Mouse (Mus musculus) small intestine, adult 2 months (tissue): ENCODE data around the gene Bhlhe40. TPM values are rescaled to one million over a fixed set of nuclear protein-coding genes. Genes with fewer than 3 reads are reported as not detected.

Experiments
- H3K27ac ChIP-seq: fragments of 200-500 bp; 2 replicates; pipeline ENCODE4 v1.5.1; 2012; ENCODE audit warnings: low read depth, low read length, control low read depth, inconsistent platforms; ENCODE audit not compliant: insufficient read depth
- H3K27me3 ChIP-seq: fragments of 200-500 bp; 2 replicates; pipeline ENCODE4 v1.6.1; 2012; ENCODE audit warnings: mild to moderate bottlenecking, moderate library complexity, low read length, inconsistent platforms; ENCODE audit not compliant: control insufficient read depth, insufficient read depth
- H3K36me3 ChIP-seq: fragments of 200-500 bp; 2 replicates; pipeline ENCODE4 v1.6.1; 2012; ENCODE audit warnings: mild to moderate bottlenecking, low read length, control low read depth, inconsistent platforms; ENCODE audit not compliant: control insufficient read depth, insufficient read depth
- H3K4me1 ChIP-seq: fragments of 200-500 bp; 2 replicates; pipeline ENCODE4 v1.6.1; 2012; ENCODE audit warnings: low read length, inconsistent platforms, mixed read lengths; ENCODE audit not compliant: control insufficient read depth, insufficient read depth, insufficient read length
- H3K4me3 ChIP-seq: fragments of 200-500 bp; 2 replicates; pipeline ENCODE4 v1.5.1; 2012; ENCODE audit warnings: low read depth, mild to moderate bottlenecking, control low read depth, inconsistent platforms, low read length, moderate library complexity
- CTCF ChIP-seq: fragments of 200-500 bp; IDR thresholded peaks from 2 replicates; pipeline ENCODE4 v1.5.1; 2012; ENCODE audit warnings: low read depth, mild to moderate bottlenecking, control low read depth, inconsistent platforms, low read length, moderate library complexity, mixed read lengths; ENCODE audit not compliant: insufficient replicate concordance, insufficient read length; ENCODE audit errors: extremely low read depth
- POLR2A ChIP-seq: fragments of 200-500 bp; IDR thresholded peaks from 2 replicates; pipeline ENCODE4 v1.6.1; 2012; ENCODE audit warnings: low read depth, mild to moderate bottlenecking, control low read depth, inconsistent platforms, low read length, moderate library complexity
- WGBS: fragments of 180-500 bp; shearing (Covaris S2); methylation state at CpG from one replicate; pipeline ENCODE4 v1.1.7; 2018; 5-methylcytosine and 5-hydroxymethylcytosine counted together
- polyA plus RNA-seq: library from polyadenylated mRNA; depleted of rRNA; stranded (reverse); fragments of >200 nt; gene quantifications from 2 replicates; pipeline ENCODE4 v1.2.3, GENCODE M21; 2012; rRNA removed

The Bhlhe40 gene
- 10.7 and 22.2 TPM in 2 replicates for polyA plus RNA-seq

DNA sequence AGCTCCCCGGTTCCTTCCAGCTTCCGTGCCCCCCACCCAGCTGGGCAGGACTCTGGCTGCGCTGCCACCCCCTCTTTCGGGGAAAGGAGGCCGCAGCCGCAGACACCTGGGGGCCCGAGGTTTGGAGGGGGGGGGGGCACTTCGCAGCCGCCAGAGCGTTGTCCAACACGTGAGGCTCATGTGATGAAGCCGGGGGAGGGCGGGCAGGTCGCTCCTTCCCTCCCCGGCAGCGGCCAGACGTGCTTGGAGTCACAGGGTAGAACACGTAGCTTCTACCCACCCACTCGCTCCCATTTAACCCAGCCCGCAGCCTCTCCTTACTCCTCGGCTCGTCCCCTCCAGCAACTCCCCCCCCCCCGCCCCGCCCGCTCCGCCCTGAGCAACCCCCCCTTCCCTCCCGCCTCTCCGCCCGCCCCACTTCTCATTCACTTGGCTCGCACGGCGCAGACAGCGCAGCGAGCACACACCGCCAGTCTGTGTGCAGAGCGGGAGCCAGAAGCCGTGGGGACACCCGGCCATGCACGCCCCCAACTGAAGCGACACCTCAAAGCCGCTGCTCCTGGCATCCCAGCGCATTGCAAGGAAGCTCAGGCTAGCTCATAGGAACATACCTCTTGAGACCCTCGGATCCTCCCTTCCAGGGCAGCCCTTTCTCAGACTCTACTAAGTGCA lies at the start of gene Bhlhe40:
Gene Bhlhe40 (plus strand): TSS at position 424 of the 672 bp plus-strand sequence.
- TF ChIP-seq CTCF (no peak), POLR2A (peak; percentile 96)
- Histone ChIP-seq H3K4me1 (peaks cover 9% of the 10 kb centered on the region), H3K4me3 (peak within 1 kb of the TSS; percentile 83), H3K36me3 (peaks cover 24% of the 10 kb centered on the region), H3K27ac (peak within 1 kb of the TSS; percentile 99), H3K27me3 (no peaks in the 10 kb centered on the region)
- under 1% methylated on average over 32 of the region's 43 CpGs for WGBS

- TF ChIP-seq CTCF (no peak), POLR2A (no peak)
- no peak overlapping the region for H3K4me3 ChIP-seq
- 69% methylated on average over 3 of the region's 3 CpGs for WGBS
- H3K27ac ChIP-seq, result no peak overlapping the region
- H3K4me1 ChIP-seq, result peaks cover 3% of the 10 kb centered on the region; the same call in 1 of the 2 replicates
- no peaks in the 10 kb centered on the region for H3K36me3 ChIP-seq
- no peaks in the 10 kb centered on the region for H3K27me3 ChIP-seq
These were observed 48.8 kb upstream of the Bhlhe40 start for GRCm38 (mm10) chr6:108611663-108612062.

DNA sequence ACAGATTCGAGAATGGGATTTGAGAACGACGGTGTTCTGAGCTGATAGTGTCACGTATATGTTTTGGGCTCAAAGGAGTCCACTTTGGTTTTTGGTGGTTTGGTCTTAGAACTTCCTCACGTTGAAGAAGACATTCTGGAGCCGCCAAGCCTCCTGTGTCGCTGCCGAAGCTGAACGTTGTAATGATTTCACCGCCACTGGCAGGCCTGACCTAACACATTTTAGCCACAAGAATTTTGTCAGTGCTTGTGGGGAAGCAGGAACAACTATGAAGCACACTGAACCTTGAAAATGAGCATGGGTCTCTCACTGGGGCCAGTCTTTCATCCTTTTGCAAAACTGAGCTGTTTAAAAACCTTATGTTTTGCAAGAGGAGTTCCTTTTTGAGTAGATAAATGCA lies 42.4 kb upstream of the Bhlhe40 start:
- Histone ChIP-seq H3K27me3 (no peaks in the 10 kb centered on the region), H3K27ac (no peak overlapping the region), H3K4me3 (no peak overlapping the region), H3K36me3 (no peaks in the 10 kb centered on the region), H3K4me1 (no peaks in the 10 kb centered on the region)
- WGBS, result 83% methylated on average over 10 of the region's 10 CpGs
- TF ChIP-seq CTCF, result no peak
- TF ChIP-seq POLR2A, result no peak

- no peaks in the 10 kb centered on the region for H3K27me3 ChIP-seq
- no peaks in the 10 kb centered on the region for H3K4me1 ChIP-seq
- no peak for TF ChIP-seq CTCF
- TF ChIP-seq POLR2A, result no peak
- no peaks in the 10 kb centered on the region for H3K36me3 ChIP-seq
- no peak overlapping the region for H3K4me3 ChIP-seq
- 88% methylated on average over 4 of the region's 4 CpGs for WGBS
- no peak overlapping the region for H3K27ac ChIP-seq
These were observed 37.3 kb upstream of the Bhlhe40 start for GRCm38 (mm10) chr6:108623028-108623565.

DNA sequence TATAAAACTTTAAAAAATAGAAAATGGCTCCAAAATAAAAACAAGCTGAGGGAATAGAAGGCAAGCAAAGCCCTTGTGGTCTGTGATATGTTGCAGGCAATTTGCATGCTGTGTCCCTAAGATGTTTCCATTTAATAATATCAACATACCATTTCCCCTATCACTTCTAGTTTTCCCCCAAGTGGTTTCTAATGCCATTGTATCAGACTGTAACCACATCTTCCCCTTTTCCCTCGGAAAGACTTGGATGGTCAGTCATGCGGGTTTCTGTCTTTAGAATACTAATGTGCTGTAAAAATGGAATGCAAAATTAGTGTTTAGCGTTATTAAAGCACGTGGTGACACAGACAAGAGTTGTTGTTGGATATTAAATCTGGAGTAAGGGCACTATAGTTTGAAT lies 35.5 kb upstream of the Bhlhe40 start:
- TF ChIP-seq POLR2A, result no peak
- TF ChIP-seq CTCF, result no peak
- Histone ChIP-seq H3K4me1 (no peaks in the 10 kb centered on the region), H3K4me3 (no peak overlapping the region), H3K36me3 (no peaks in the 10 kb centered on the region), H3K27ac (no peak overlapping the region), H3K27me3 (no peaks in the 10 kb centered on the region)
- WGBS, result 94% methylated on average over 4 of the region's 4 CpGs

DNA sequence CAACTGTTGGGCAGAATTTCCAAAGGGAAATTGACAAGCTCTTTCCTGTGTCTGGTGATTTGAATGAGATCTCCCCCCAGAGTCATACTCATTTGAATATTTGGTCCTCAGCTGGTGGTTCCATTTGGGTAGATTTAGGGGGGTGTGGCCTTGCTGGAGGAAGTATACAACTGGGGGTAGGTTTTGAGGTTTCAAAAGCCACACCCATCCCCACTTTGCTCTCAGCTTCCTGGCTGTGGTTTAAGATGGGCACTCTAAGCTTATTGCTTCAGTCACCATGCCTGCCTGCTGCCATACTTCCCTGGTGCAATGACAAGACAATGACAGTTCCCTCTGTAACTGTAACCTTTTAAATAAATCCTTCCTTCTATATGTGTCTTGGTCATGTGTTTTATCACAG lies 29.7 kb upstream of the Bhlhe40 start:
- no peak for TF ChIP-seq POLR2A
- no peak for TF ChIP-seq CTCF
- Histone ChIP-seq H3K36me3 (no peaks in the 10 kb centered on the region), H3K27ac (no peak overlapping the region), H3K4me3 (no peak overlapping the region), H3K27me3 (no peaks in the 10 kb centered on the region), H3K4me1 (no peaks in the 10 kb centered on the region)

GRCm38 (mm10) chr6:108638157-108638833 lies 22.1 kb upstream of the Bhlhe40 start:
- Histone ChIP-seq H3K4me3 (no peak overlapping the region), H3K36me3 (no peaks in the 10 kb centered on the region), H3K27me3 (no peaks in the 10 kb centered on the region), H3K4me1 (peaks cover 13% of the 10 kb centered on the region; the same call in 1 of the 2 replicates), H3K27ac (peak overlapping the region; percentile 58)
- WGBS, result 21% methylated on average over 6 of the region's 6 CpGs
- no peak for TF ChIP-seq CTCF
- no peak for TF ChIP-seq POLR2A
